Mouse (Mus musculus): ENCODE measurements around the gene Mettl6.
A peak's percentile ranks its signal among the peaks of the same experiment; 100 is the strongest.

Mettl6 gene

GRCm38 (mm10) chr14:31431789-31432330, 63.0 kb downstream of the Mettl6 start:
- no peak for DNase-seq

GRCm38 (mm10) chr14:31429004-31429395, 65.8 kb downstream of the Mettl6 start:
- no peak for DNase-seq

- peak; percentile 71 for DNase-seq
These were observed 66.4 kb downstream of the Mettl6 start for GRCm38 (mm10) chr14:31428211-31429003.

Data from right cerebral cortex, postnatal 25 days (tissue).